Mouse (Mus musculus) common myeloid progenitor, adult 5-6 weeks (primary cell): ENCODE data around the gene Maz. TPM values are rescaled to one million over a fixed set of nuclear protein-coding genes. Genes with fewer than 3 reads are reported as not detected.

Source experiments
- total RNA-seq: library from RNA; stranded (forward); fragments of 200-1000, 187-1606 nt; gene quantifications from 2 replicates; pipeline ENCODE4 v1.2.3, GENCODE M21; 2017

Gene Maz
- total RNA-seq, 1 experiment from 2014 or later: 67.8 TPM

Other genes with a start within 250 kb of the Maz start
- gene Tbx6, start 245.6 kb downstream of the Maz start, total RNA-seq: not detected in 2 replicates
- gene Ppp4c, start 234.5 kb downstream of the Maz start, total RNA-seq: 120 and 125 TPM in 2 replicates
- gene Fam57b, start 229.4 kb downstream of the Maz start, total RNA-seq: not detected in 2 replicates
- gene 4930451I11Rik, start 195.4 kb downstream of the Maz start, total RNA-seq: not detected in 2 replicates
- not detected in 2 replicates for gene Doc2a, start 179.6 kb downstream of the Maz start, total RNA-seq
- 283 and 331 TPM in 2 replicates for gene Hirip3, start 165.1 kb downstream of the Maz start, total RNA-seq
- gene Ino80e, start 164.7 kb downstream of the Maz start, total RNA-seq: 33.4 and 43.2 TPM in 2 replicates
- gene Taok2, start 142.3 kb downstream of the Maz start, total RNA-seq: 32.2 and 42.2 TPM in 2 replicates
- gene Tmem219, start 104.1 kb downstream of the Maz start, total RNA-seq: 21.1 and 31.9 TPM in 2 replicates
- 9.6 and 13.2 TPM in 2 replicates for gene Kctd13, start 98.2 kb downstream of the Maz start, total RNA-seq
- not detected in 2 replicates for gene Asphd1, start 77.5 kb downstream of the Maz start, total RNA-seq
- gene Sez6l2, start 76.5 kb downstream of the Maz start, total RNA-seq: 0.14 and 1.9 TPM in 2 replicates
- gene Cdipt, start 51.1 kb downstream of the Maz start, total RNA-seq: 33.7 and 60.5 TPM in 2 replicates
- 1.0 and 2.3 TPM in 2 replicates for gene Cdiptos, start 50.9 kb downstream of the Maz start, total RNA-seq
- 19.3 and 21.8 TPM in 2 replicates for gene Mvp, start 12.4 kb downstream of the Maz start, total RNA-seq
- gene Pagr1b, start 10.6 kb downstream of the Maz start, total RNA-seq: not detected in 2 replicates
- 36.7 TPM in 1 of 2 replicates, not detected in the other for gene Pagr1a, start 9.7 kb downstream of the Maz start, total RNA-seq
- 30.9 and 33.1 TPM in 2 replicates for gene Gm42742, start 5.9 kb downstream of the Maz start, total RNA-seq
- 1.3 TPM in 1 of 2 replicates, not detected in the other for gene Prrt2, start 5.8 kb downstream of the Maz start, total RNA-seq
- gene Kif22, start 15.4 kb upstream of the Maz start, total RNA-seq: 81.6 and 90.9 TPM in 2 replicates
- 22.6 and 31.2 TPM in 2 replicates for gene Zg16, start 60.3 kb upstream of the Maz start, total RNA-seq
- gene AI467606, start 64.3 kb upstream of the Maz start, total RNA-seq: 17.2 and 24.1 TPM in 2 replicates
- gene Qprt, start 95.2 kb upstream of the Maz start, total RNA-seq: 0.10 and 1.8 TPM in 2 replicates
- gene Spn, start 110.8 kb upstream of the Maz start, total RNA-seq: 278 and 335 TPM in 2 replicates
- 54.9 and 73.1 TPM in 2 replicates for gene Cd2bp2, start 169.0 kb upstream of the Maz start, total RNA-seq
- 24.7 and 29.1 TPM in 2 replicates for gene Tbc1d10b, start 181.4 kb upstream of the Maz start, total RNA-seq
- gene Mylpf, start 181.9 kb upstream of the Maz start, total RNA-seq: 10.6 and 35.3 TPM in 2 replicates
- gene Zfp553, start 206.0 kb upstream of the Maz start, total RNA-seq: 20.8 and 29.9 TPM in 2 replicates
- gene Sept1, start 206.1 kb upstream of the Maz start, total RNA-seq: 62.7 and 63.2 TPM in 2 replicates
- gene Zfp771, start 217.2 kb upstream of the Maz start, total RNA-seq: 6.3 and 8.9 TPM in 2 replicates
- 85.1 and 88.3 TPM in 2 replicates for gene Dctpp1, start 233.7 kb upstream of the Maz start, total RNA-seq
- 99.1 and 102 TPM in 2 replicates for gene Sephs2, start 247.0 kb upstream of the Maz start, total RNA-seq